Mouse (Mus musculus): ENCODE measurements around the gene AC129217.1.
A peak's percentile ranks its signal among the peaks of the same experiment; 100 is the strongest.

GRCm38 (mm10) chr19:8837251-8837791 lies 7.7 kb downstream of the AC129217.1 start, which contains the start of gene Bscl2:
- TF ChIP-seq EP300 (IDR thresholded peaks at IDR 0.05; ENCODE audit: insufficient read depth, low read depth, low read length) (peak; percentile 54; the same call in 1 of the 2 replicates), CTCF (IDR thresholded peaks at IDR 0.05) (peak; percentile 88)

Data from heart, adult 2 months (tissue).